Mouse (Mus musculus) frontal cortex, postnatal 25 days (tissue): ENCODE measurements around the gene Dbi.
A peak's percentile ranks its signal among the peaks of the same experiment; 100 is the strongest.

ENCODE experiments used
- DNase-seq, 2 experiments: peaks; one replicate each; pipeline ENCODE4 v3.0.0; 2022; ENCODE audit warnings: low spot score in 2 of 2

Gene Dbi

GRCm38 (mm10) chr1:120120969-120121811, at the start of gene Dbi, which contains the start of gene 3110009E18Rik:
TSS of gene Dbi (minus strand) at chr1:120121078.
TSS of gene 3110009E18Rik (plus strand) at chr1:120121187.
- DNase-seq, result peak; percentile 90 to 95

DNA sequence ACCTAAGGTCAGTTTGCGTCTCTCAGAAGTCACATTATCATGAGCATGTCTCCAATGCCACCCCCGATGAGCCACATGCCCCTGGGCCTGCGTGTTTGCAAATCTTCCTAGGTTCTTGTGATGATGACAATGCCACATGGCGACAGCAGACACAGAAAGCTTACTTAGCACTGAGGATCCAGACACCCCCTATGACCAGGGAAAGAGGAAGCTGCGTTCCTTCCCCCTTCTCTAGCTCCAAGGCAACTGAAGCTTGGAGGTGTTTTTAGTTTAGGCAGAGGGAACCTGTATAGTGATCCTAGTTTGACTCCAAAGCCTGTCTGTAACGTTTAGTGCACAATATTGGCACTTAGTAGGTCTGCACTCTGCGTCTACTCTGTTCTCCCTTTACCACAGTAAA, 49.4 kb upstream of the Dbi start:
- DNase-seq, result no peak

- DNase-seq, result no peak
These were observed 47.8 kb upstream of the Dbi start for GRCm38 (mm10) chr1:120168674-120169073.

GRCm38 (mm10) chr1:120168016-120168415, 47.1 kb upstream of the Dbi start:
- DNase-seq, result no peak

GRCm38 (mm10) chr1:120162616-120163015, 41.7 kb upstream of the Dbi start:
- DNase-seq, result no peak

- no peak for DNase-seq
These were observed 40.6 kb upstream of the Dbi start for GRCm38 (mm10) chr1:120161502-120161901.

GRCm38 (mm10) chr1:120158474-120159127, 37.7 kb upstream of the Dbi start:
- DNase-seq, result no peak

DNA sequence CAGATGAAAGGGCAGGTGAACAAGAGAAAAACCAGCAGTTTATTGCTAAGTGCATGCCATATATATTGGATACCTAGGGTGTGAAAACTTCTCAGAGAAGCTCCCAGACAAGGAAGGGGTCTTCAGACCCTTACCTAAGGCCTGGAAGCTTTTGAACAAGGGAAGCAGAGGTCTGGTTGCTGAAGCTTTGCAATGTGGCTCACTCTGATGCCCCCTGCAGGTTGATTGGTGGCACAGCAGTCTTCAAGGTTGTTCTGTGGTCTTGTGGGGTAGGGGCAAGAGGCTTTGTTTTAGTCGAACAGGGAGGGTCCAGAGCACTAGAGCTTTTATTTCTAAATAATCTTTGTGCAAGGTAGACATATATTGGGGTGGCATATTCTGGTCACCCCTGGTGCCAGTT, 34.4 kb upstream of the Dbi start:
- DNase-seq, result no peak

GRCm38 (mm10) chr1:120154232-120154631, 33.4 kb upstream of the Dbi start:
- no peak for DNase-seq

DNA sequence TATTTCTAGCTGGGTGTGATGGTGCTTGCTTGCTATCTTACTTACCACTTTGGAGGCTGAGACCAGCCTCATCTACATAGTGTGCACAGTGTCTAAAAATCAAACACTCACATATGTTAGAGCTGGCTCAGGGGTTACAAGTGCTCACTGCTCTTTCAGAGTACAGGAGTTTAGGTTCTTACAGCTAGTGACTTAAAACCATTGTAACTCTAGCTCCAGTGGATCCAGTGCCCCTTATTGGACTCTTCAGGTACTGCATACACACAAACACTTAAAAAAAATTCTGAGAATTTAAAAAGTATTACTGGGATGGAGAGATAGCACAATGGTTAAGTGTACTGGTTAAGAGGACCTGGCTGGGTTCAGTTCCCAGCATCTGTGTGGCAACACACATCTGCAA, 26.1 kb upstream of the Dbi start:
- no peak for DNase-seq

DNA sequence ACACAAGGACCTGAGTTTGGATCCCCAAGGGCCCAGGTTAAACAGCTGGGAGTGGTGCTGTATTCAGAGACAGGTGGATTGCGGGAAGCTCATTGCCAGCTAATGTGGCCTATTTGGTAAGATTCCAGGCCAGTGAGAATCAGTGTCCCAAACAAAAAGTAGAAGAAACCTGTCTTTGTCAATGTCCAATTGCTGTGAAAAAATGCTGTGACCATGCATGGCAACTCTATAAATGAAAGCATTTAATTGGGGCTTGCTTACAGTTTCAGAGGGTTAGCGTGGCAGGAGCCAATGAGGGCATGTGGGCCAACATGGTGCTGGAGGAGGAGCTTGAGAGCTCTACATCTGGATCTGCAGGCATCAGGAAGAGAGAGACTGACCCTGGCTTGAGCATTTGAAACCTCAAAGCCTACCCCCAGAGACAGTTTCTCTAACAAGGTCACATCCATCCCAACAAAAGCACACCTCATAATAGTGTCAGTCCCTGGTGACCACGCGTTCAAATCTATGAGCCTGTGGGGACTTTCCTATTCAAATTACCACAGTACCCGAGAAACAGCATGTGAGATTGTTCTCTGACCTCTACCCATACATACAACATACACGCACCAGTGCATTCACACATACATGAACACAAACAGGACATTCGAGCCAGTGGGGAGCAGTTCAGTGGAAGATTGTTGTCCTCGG, 24.8 kb upstream of the Dbi start:
- DNase-seq, result no peak

DNA sequence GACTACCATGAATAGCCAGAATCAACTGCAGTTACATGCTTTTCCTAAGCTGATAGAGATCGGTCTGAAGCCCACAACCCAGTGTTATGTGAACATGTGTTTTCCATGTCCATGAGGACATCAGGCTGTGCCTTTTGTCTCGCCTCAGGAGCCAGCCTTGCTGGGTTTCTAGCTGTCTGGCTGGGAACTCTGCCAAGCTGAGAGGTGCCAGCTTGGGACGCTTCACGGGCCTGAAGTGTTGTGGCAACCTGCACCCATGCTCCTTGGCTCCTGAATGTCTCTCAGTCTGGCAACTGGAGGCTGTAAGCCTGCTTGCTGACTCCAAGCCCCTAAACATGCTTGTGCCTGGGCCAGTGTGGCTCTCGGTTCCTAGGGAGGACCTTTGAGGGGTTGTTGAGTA, 21.7 kb upstream of the Dbi start:
- no peak for DNase-seq

GRCm38 (mm10) chr1:120140144-120140693, 19.3 kb upstream of the Dbi start:
- no peak for DNase-seq

- no peak for DNase-seq
These were observed 18.2 kb upstream of the Dbi start for GRCm38 (mm10) chr1:120138923-120139540.

- peak in 1 of 2 experiments; percentile 26 for DNase-seq
These were observed 15.3 kb upstream of the Dbi start for GRCm38 (mm10) chr1:120135934-120136786.

GRCm38 (mm10) chr1:120132376-120132775, 11.5 kb upstream of the Dbi start:
- no peak for DNase-seq

GRCm38 (mm10) chr1:120126318-120126717, 5.4 kb upstream of the Dbi start:
- no peak for DNase-seq

DNA sequence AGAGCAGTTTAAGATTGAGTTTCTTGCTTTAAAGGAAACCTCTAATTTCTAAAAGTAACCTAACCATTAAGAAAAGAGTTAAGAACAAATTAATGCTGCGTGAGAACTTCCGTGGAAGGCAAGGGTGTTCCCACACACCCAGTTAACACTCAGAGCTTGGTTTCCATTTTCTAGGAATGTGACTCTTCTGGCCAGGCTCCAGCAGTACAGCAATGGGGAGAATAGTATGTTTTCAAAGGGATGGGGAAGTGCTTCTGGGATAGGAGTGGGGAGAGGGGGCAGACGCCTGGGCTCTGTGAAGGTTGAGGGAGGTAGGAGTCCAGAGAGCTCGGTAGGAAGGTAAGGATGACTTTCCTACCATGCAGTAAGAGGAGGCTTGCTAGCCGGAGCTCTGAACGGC, 4.6 kb upstream of the Dbi start:
- no peak for DNase-seq

- no peak for DNase-seq
These were observed 4.0 kb upstream of the Dbi start for GRCm38 (mm10) chr1:120124839-120125238.

DNA sequence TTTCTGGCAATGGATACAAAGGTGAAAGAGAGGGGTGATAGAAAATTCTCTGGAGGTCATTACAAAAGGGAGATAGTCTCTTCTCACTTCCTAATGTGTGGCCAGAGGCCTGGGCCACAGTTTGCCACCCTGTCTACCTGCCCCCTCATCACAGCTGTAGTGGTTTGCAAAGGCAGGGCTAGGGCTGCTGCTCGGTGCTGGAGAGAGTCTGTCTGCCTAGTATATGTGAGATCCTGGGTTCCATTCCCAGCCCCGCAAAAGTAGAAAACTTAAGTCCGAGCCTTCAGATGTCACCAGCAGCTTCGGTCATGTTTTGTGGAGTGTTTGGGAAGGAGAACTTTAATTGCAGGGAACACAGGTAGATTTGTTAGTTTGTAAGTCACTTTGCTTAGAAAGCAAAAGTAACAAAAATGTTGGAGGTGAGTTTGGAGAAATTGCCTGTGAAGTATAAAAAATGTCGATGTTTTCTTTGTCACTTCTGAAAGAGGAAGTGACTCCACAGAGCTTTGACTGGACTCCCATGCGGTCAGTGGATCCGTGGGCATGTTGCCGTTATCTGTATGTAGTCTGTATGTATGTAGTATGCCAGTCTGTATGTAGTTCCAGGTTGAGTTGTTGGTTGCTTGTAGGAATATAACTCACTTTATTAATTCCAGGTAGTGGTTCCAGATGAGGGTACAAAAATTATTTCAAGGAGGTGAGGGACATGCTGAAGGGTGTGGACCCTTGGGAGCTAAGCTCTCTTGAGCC, 1.9 kb upstream of the Dbi start:
- DNase-seq, result no peak
